Mouse (Mus musculus) small intestine, adult 2 months (tissue): ENCODE results near the gene Klhl23.

Experiments used
- CTCF ChIP-seq: fragments of 200-500 bp; IDR thresholded peaks from 2 replicates; pipeline ENCODE4 v1.5.1; 2012; ENCODE audit warnings: low read depth, mild to moderate bottlenecking, control low read depth, inconsistent platforms, low read length, moderate library complexity, mixed read lengths; ENCODE audit not compliant: insufficient replicate concordance, insufficient read length; ENCODE audit errors: extremely low read depth
- POLR2A ChIP-seq: fragments of 200-500 bp; IDR thresholded peaks from 2 replicates; pipeline ENCODE4 v1.6.1; 2012; ENCODE audit warnings: low read depth, mild to moderate bottlenecking, control low read depth, inconsistent platforms, low read length, moderate library complexity

DNA sequence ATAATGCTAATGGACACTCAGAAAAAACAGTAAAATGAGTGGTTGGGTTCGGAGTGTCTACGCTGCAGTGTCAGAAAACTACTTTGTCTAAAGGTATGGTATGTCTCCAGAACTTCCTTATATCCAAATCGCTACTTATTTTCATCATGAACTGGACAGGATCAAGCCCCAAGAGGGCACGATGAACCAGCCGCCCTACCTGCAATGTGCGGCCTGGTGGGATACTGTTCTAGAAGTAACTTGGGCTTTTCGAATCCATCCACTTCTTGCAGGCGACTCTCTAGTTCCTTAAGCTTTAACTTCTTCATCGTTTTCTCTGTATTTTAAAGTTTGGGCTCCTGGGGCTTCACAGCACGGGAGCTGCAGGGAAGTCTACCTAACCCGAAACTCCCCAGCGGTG lies 63.3 kb downstream of the Klhl23 start:
- TF ChIP-seq CTCF (no peak), POLR2A (no peak)
